Mouse (Mus musculus) c-Kit-negative CD71-positive TER-119-positive erythroid progenitor cells, embryonic 14.5 days (primary cell): ENCODE data around the gene Gm14685.
"Not testable (repeated sequence)": the region's sequence is repeated elsewhere in the genome, so short reads cannot be mapped to it uniquely, and the experiment has no call there.

ENCODE experiments used
- DNase-seq: peaks from one replicate; pipeline ENCODE4 v3.0.0-alpha.2; 2013; ENCODE audit warnings: low read depth, low spot score

Gene Gm14685

DNA sequence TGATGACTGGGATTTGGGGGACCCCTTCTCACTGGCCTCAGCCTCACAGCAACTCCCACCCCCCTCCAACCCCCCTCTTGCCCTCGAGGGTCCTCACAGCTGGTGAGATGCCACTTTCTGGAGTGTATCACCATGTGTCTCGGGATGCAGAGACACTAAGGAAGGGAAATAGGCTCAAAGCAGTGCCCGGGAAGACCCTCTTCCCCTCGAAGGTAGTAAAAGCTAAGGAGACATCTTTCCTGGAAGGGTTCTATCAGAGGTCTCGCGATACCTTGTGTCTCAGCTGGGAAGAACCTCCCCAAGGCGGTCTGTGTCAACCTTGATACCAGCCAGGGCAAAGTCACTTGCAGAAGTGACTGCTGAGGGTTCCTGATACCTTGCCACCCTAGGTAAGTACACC lies at the start of gene Gm14685:
Gene Gm14685, plus strand, starts transcription at position 301 of the 400 bp plus-strand sequence.
- DNase-seq = not testable (repeated sequence)

DNA sequence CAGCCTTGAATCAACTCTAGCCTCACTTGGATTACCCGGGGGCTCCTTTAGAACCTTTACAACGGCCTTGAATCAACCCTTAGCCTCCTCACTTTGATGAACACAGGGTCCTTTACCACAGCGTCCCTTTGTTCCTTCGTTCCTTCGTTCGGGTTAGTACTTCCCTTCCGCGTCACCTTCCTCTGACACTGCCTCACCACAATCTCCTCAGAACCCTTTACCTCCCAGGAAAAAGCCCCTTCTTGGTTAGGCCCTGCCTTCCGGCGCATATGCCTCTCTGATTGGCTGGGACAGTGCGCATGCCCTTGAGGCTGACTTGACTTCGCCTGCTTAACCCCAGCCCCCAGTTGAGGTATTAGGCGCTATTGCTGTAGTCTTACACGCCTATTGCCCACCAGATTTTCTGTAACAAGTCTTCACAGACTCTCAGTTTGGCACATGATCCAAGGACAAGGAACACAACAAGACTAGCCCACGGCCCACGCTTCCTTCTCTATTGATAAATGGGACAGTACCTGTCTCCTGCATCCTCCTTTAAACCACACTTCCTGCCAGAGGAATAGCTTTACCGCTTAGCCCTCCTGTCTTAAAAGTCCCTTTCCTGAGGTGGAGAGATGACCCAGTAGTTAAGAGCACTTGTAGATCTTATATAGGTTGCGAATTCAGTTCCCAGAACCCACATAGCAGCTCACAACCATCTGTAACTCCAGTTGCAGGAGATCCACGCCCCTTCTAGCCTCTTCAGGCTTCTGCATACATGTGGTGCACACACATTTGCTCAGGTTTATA lies 34.4 kb upstream of the Gm14685 start, which contains the start of gene Xlr4a:
Gene Xlr4a, minus strand, starts transcription at position 212 of the 789 bp plus-strand sequence.
- not testable (repeated sequence) for DNase-seq

DNA sequence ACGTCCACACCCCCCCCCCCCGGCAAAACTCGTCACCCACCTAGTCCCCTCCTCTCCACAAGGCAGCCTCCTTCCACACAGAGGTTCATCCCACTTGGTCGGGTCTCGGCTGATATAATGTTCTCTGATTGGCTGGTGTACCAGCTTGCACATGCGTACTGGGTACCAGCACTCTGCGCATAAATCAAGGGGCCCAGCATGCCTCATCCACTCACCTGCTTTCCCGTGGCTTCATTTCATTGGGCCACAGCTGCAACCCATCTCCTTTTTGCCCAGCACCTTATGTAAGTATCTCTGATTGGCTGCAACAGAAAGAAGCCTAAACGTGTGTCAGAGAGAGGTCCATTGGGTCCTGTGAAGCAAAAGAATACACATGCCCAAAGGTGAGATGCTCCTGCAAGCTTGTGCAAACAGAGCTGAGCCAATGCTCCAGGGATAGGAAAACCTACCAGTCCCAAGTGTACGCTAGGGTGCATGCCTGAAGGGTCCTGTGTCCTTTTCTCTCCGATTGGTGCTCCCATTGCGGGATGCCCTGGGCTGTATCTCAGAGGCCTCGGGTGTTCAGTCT lies 19.8 kb upstream of the Gm14685 start, which contains the start of gene Xlr3a:
Gene Xlr3a, minus strand, starts transcription at position 155 of the 568 bp plus-strand sequence.
- DNase-seq = not testable (repeated sequence)

DNA sequence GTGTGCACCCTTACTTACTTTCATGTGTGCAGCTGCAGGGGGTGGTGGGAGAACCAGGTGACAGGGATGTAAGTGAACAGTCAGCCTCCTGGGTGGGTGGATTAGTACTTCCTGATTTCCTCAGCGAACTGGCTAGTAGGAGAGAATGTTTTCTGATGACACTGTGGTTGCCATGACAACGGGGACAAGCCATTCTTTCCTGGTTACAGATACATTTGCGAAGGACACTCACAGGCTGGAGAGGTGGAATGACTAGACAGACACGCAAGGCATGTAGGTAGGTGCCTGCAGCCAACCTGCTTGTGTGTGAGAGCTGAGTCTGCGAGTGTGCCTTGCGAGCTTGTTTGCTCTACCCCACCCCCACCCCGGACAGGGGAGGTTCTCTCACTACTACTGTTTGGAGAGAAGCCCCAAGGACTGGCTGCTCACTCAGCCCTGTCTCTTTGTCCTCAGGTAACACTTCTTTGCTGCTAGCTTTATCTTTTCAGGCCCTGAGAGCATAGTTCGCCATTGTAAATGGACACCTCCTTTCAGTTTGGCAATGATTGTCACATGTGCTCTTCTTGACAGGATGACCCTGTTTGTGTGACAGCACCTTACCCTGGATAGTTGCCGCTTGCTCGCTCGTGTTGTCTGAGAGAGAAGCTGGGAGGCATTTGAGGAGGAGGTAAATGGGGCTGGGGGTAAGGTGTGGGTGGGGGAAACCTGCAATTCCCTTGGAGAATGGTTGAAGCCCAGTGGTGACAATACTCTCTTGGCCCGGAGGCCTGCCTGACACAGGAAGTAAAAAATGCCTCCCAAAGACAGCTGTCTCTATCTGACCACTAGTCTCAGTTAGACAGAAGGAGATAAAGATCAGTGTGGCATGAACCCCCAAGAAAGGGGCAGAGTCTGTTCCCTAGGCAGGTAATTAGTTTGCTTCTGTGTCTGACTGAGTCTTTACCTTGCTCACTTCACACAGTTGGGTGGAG lies 6.3 kb downstream of the Gm14685 start:
- not testable (repeated sequence) for DNase-seq

DNA sequence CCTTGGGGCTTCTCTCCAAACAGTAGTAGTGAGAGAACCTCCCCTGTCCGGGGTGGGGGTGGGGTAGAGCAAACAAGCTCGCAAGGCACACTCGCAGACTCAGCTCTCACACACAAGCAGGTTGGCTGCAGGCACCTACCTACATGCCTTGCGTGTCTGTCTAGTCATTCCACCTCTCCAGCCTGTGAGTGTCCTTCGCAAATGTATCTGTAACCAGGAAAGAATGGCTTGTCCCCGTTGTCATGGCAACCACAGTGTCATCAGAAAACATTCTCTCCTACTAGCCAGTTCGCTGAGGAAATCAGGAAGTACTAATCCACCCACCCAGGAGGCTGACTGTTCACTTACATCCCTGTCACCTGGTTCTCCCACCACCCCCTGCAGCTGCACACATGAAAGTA lies 26.4 kb downstream of the Gm14685 start:
- not testable (repeated sequence) for DNase-seq

DNA sequence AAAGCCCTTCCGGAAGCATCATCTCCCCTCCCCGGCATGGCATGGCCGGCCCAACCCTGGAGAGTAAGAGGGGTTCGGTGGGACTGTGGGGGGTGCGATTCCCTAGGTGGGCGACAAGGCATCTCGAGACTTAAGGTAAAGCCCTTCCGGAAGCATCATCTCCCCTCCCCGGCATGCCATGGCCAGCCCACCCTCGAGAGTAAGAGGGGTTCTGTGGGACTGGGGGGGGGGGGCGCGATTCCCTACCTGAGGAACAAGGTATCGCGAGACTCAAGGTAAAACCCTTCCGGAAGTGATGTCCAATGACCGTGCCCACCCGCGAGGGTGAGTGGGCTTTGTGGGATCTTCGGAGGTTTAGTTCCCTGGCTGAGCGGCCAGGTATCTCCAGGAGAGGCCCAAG lies 31.6 kb downstream of the Gm14685 start, which contains the start of gene Xlr5b:
Gene Xlr5b, plus strand, starts transcription at position 301 of the 400 bp plus-strand sequence.
- not testable (repeated sequence) for DNase-seq

DNA sequence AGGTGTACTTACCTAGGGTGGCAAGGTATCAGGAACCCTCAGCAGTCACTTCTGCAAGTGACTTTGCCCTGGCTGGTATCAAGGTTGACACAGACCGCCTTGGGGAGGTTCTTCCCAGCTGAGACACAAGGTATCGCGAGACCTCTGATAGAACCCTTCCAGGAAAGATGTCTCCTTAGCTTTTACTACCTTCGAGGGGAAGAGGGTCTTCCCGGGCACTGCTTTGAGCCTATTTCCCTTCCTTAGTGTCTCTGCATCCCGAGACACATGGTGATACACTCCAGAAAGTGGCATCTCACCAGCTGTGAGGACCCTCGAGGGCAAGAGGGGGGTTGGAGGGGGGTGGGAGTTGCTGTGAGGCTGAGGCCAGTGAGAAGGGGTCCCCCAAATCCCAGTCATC lies 32.5 kb downstream of the Gm14685 start, which contains the start of gene DXBay18:
Gene DXBay18, minus strand, starts transcription at position 101 of the 400 bp plus-strand sequence.
- DNase-seq = not testable (repeated sequence)

DNA sequence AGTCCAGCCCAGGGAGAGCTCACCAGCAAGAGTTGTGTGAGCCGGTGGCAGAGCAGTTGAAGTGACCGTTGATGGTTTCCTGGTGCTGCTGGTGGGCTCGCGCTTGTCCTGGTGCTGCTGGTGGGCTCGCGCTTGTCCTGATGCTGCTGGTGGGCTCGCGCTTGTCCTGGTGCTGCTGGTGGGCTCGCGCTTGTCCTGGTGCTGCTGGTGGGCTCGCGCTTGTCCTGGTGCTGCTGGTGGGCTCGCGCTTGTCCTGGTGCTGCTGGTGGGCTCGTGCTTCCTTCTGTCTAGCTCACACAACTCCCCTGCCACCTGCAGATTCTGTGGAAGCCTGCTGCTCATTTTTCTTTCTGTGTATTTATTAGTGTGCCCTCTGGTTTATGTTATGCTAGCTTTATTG lies 60.0 kb downstream of the Gm14685 start, which contains the start of gene Spin2d:
Gene Spin2d, minus strand, starts transcription at position 101 of the 400 bp plus-strand sequence.
- not testable (repeated sequence) for DNase-seq
